Mouse (Mus musculus) left cerebral cortex, postnatal 14 days (tissue): ENCODE results near the gene Rusc2. TPM values are rescaled to one million over a fixed set of nuclear protein-coding genes. Genes with fewer than 3 reads are reported as not detected.

ENCODE experiments used
- DNase-seq, 2 experiments: peaks; one replicate each; pipeline ENCODE4 v3.0.0; 2021 to 2022; ENCODE audit warnings: low spot score in 2 of 2, mixed read lengths in 1 of 2
- intact Hi-C: fragments of 180-260 bp; cut with DNase I; formaldehyde crosslinking; loops from one replicate; pipeline ENCODE4 v1.15.1; 2025
- total RNA-seq, 2 experiments: library from RNA; stranded (reverse); gene quantifications; 2 replicates each; pipeline ENCODE4 v1.2.3; 2021

Gene Rusc2
- total RNA-seq, 2 experiments from 2014 or later: 128 to 142 TPM

GRCm38 (mm10) chr4:43426487-43426886 is 44.7 kb downstream of the Rusc2 start:
- no peak for DNase-seq

DNA sequence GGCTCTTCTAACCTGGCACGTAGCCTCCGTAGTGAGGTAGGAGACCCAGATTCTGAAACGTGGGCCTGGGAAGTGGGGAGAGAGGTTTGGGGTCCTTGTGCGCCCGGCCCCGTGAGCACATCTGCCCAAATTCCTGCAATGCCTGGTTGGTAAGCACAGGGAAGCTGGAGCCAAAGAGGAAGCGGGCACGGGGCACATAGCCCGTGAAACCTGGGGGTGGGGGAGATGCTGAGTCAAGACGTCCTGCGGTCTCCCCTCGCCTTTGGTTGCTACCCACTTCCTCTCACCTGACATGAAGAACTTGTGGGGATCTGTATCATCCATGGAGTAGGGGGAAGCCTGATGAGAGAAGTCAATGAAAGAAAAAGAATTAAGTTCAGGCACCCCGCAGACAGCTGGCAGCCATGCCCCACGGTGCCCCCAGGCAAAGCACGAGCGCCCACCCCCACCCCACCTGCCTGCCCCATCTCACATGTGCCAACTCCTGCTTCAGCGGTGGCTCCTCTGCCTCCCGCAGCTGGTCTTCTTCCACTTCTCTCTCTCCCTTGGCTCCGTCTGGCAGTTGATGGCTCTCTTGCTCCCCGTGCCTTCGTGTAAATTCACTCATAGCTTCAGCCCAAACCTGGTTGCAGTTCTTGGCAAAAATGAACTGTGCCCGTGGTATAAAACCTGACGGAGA is 45.9 kb downstream of the Rusc2 start:
- no peak for DNase-seq
- intact Hi-C loops: loop anchor here (5.0 kb wide), 1 partner anchor 385 kb away; no protein-coding TSS in a partner anchor

More at GRCm38 (mm10) chr4:43426487-43426886, 44.7 kb downstream of the Rusc2 start:
- intact Hi-C loops: loop anchor here (5.0 kb wide), 1 partner anchor 384 kb away; no protein-coding TSS in a partner anchor

- no peak for DNase-seq
Measured at GRCm38 (mm10) chr4:43428180-43428861, 46.5 kb downstream of the Rusc2 start.

GRCm38 (mm10) chr4:43428946-43429345 is 47.2 kb downstream of the Rusc2 start, which contains the start of gene Fam166b:
TSS of gene Fam166b (minus strand) at chr4:43429134.
- intact Hi-C loops: loop anchor here (5.0 kb wide), 1 partner anchor 387 kb away; no protein-coding TSS in a partner anchor
- DNase-seq: no peak

More at GRCm38 (mm10) chr4:43428180-43428861, 46.5 kb downstream of the Rusc2 start:
- intact Hi-C loops: loop anchor here (5.0 kb wide), 1 partner anchor 386 kb away; no protein-coding TSS in a partner anchor

GRCm38 (mm10) chr4:43431690-43432089 is 49.9 kb downstream of the Rusc2 start:
- DNase-seq: peak; percentile 86 to 91
- intact Hi-C loops: no loop called here

DNA sequence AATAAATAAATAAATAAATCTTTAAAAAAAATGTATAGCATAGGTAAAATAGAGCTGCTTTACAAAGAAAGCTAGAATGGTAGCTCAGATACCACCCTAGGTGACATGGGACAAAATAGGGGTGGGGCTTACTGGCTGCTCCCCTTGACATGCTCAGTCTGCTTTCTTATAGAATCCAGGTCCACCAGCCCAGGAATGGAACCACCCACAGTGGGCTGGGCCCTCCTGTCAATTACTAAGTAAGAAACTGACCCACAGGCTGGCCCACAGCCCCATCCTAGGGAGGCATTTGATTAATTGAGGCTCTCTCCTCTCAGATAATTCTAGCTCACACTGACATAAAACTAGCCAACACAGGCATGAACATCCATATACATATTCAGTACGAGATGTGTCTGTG is 51.1 kb downstream of the Rusc2 start:
- no peak for DNase-seq
- intact Hi-C loops: no loop called here

GRCm38 (mm10) chr4:43441639-43442038 is 59.9 kb downstream of the Rusc2 start, which contains the start of gene Tesk1:
TSS of gene Tesk1 (plus strand) at chr4:43441939.
- intact Hi-C loops: loop anchor here (2.0 to 5.0 kb wide), 2 partner anchors 37 to 121 kb away; partner anchors contain the start of genes Creb3 and Tln1
- DNase-seq: no peak

- DNase-seq: peak; percentile 99 to 100
- intact Hi-C loops: loop anchor here (2.0 to 5.0 kb wide), 2 partner anchors 37 to 120 kb away; partner anchors contain the start of genes Creb3 and Tln1
Measured at GRCm38 (mm10) chr4:43442044-43442443, 60.3 kb downstream of the Rusc2 start.

DNA sequence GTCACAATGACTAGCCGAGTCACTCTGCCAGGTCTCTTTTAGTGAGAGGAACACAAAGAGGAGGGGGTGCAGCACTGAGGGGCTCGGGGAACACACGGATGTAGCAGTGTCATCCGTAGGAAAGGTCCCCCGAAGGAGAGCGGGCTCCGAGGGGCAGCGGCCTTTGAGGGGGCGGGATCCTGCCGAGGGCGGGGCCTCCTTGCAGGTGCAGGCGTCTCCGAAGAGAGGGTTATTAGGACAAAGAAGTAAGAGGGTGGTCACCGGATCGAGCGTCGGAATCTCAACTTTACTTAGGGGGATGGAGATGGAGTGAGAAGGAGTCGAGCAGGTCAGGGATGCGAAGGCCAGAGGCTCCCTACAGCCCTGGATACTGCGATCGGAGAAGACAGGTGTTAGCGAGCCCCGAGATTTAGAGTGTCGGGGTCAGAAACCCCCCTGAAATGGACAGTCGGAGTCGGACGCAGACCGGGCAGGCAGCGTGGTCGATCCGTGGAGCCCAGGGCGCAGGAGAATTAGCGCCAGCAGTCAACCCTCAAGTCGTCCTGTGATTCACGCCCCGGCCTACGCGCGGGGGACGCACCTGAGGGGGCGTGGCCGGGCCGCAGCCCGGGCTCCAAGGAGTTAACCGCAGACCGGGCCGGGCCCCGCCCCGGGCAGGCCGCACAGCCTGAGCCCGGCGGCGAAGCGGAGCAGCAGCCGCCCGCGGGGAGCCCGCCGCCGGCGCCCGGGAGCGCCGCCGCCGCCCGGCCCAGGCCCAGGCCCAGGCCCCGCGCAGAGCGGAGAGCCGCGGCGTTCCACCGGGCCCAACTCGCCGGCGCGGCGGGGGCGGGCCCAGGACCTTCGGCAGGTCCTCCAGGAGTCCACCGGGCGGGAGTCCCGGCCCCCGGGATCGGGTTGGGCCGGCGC is 60.9 kb downstream of the Rusc2 start:
- intact Hi-C loops: loop anchor here (2.0 to 5.0 kb wide), 2 partner anchors 36 to 120 kb away; partner anchors contain the start of genes Creb3 and Tln1
- peak; percentile 62 to 71 for DNase-seq

DNA sequence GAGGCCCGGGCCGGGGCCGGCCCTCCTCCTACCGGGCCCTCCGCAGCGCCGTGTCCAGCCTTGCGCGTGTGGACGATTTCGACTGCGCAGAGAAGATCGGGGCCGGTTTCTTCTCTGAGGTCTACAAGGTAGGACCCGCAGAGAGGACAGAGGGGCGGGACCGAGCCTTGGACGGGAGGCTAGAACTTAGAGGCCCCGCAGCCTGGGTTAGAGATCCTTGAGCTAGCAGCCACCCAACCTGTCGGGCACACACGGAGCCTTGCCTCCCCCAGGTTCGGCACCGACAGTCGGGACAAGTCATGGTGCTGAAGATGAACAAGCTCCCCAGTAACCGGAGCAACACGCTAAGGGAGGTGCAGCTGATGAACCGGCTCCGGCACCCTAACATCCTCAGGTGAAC is 61.7 kb downstream of the Rusc2 start:
- DNase-seq: no peak
- intact Hi-C loops: loop anchor here (2.0 to 5.0 kb wide), 2 partner anchors 35 to 119 kb away; partner anchors contain the start of genes Creb3 and Tln1

GRCm38 (mm10) chr4:43447251-43447650 is 65.5 kb downstream of the Rusc2 start:
- intact Hi-C loops: no loop called here

GRCm38 (mm10) chr4:43448554-43448953 is 66.8 kb downstream of the Rusc2 start:
- intact Hi-C loops: no loop called here
- no peak for DNase-seq

More at GRCm38 (mm10) chr4:43447251-43447650, 65.5 kb downstream of the Rusc2 start:
- DNase-seq: no peak

DNA sequence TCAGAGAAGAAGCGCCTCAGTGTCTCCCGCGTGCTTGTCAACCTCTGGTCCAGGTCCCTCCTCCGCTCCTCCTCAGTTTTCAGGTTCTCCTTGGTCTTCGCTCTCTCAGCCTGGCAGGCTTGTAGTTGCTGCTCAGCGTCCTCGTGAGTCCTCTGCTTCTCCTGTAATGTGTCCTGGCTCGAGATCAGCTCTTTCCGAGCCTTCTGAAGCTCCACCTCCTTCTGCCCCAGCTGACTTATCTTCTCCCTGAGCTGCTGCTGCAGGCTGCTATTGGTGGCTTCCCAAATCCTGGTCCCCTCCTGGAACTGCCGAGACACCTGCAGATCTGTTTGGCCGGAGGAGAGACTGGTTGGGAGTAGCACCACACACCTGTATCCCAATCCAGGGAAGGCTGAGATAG is 70.5 kb downstream of the Rusc2 start:
- intact Hi-C loops: no loop called here
- no peak for DNase-seq

- no peak for DNase-seq
- intact Hi-C loops: no loop called here
Measured at GRCm38 (mm10) chr4:43453413-43453812, 71.6 kb downstream of the Rusc2 start.

DNA sequence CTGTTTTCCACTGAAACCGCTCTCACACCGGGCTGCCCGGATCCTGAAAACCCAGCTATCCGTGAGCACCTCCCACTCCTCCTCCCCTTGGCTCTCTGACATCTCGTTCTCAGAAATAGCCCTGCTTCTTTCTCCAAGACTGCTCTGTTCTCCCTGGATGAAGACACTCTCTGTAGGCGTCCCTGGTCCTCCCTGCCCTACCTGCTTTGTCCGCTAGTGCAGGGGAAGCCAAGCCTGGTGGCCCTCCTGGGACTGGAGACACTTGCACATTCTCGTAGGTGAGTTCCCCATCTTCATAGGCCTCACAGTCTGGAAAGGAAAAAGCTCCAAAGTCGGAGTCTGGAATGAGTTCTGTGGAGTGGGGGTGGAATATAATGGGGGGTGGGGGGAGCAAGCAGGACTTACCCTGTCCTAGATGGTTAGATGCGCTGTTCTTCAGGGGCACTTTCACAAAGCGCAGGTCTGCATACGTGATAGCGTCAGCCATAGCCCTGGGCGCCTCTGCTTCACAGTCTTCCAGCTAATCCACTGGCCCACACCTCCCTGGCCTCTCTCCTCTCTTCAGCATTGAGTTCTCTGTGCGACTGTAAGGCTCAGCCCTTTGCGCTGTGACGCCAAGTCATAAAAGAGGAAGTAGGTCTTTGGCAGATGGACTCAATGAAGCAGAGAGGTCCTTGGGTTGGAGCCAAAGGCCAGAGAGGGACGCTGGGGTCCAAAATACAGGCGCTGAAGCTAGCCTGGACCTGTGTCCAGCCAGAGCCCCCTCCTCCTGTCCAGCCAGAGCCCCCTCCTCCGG is 72.5 kb downstream of the Rusc2 start, which contains the start of gene Cd72:
TSS of gene Cd72 (minus strand) at position 588 of the 796 bp plus-strand sequence.
- no peak for DNase-seq
- intact Hi-C loops: no loop called here

DNA sequence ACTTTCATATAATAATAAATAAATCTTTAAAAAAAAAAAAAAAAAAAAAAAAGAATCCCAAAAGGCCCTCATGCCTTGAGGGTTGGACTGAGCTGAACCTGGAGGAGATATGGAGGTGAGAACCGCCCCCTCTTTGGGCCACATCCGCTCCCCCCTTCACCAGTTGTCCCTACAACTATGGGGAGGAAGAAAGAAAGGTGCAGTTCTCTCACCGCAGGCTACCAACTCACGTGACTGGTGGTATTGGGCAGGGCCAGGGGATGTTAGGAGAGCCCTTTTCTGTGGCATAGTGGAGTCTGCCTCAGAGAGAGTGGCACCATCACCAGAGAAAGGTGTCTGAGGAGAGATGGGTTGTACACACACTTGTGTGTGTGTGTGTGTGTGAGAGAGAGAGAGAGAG is 74.7 kb downstream of the Rusc2 start:
- intact Hi-C loops: no loop called here
- no peak for DNase-seq

GRCm38 (mm10) chr4:43457124-43457523 is 75.3 kb downstream of the Rusc2 start:
- DNase-seq: no peak
- intact Hi-C loops: no loop called here

DNA sequence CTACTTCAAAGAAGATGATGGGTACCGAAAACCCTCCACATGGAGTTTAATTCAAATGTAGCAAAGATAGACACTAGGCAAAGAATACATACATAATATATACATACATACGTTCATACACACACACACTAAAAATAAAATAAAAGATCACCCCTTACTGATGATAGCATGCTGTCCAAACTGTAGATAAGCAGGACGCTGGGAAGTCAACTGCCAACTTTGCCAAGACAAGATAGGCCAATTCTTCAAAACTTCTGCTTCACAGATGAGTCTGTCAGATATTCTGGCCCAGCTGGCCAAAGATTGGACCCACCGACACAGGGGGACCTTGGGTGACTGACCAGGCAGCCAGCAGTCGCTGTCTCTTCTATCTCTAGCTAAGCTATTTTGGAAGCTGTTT is 81.3 kb downstream of the Rusc2 start:
- intact Hi-C loops: no loop called here
- no peak for DNase-seq
